Mouse (Mus musculus) urinary bladder, adult 2 months (tissue): ENCODE measurements around the gene 0610010F05Rik. TPM values are rescaled to one million over a fixed set of nuclear protein-coding genes. Genes with fewer than 3 reads are reported as not detected.
"Not testable (repeated sequence)": the region's sequence is repeated elsewhere in the genome, so short reads cannot be mapped to it uniquely, and the experiment has no call there.

Experiments used
- DNase-seq: peaks from one replicate; pipeline ENCODE4 v3.0.0; 2022; ENCODE audit warnings: low spot score
- polyA plus RNA-seq: library from polyadenylated mRNA; depleted of rRNA; stranded (reverse); fragments of >200 nt; gene quantifications from 2 replicates; pipeline ENCODE4 v1.2.3, GENCODE M21; 2012; rRNA removed

0610010F05Rik gene
- polyA plus RNA-seq, result 7.4 and 8.5 TPM in 2 replicates

DNA sequence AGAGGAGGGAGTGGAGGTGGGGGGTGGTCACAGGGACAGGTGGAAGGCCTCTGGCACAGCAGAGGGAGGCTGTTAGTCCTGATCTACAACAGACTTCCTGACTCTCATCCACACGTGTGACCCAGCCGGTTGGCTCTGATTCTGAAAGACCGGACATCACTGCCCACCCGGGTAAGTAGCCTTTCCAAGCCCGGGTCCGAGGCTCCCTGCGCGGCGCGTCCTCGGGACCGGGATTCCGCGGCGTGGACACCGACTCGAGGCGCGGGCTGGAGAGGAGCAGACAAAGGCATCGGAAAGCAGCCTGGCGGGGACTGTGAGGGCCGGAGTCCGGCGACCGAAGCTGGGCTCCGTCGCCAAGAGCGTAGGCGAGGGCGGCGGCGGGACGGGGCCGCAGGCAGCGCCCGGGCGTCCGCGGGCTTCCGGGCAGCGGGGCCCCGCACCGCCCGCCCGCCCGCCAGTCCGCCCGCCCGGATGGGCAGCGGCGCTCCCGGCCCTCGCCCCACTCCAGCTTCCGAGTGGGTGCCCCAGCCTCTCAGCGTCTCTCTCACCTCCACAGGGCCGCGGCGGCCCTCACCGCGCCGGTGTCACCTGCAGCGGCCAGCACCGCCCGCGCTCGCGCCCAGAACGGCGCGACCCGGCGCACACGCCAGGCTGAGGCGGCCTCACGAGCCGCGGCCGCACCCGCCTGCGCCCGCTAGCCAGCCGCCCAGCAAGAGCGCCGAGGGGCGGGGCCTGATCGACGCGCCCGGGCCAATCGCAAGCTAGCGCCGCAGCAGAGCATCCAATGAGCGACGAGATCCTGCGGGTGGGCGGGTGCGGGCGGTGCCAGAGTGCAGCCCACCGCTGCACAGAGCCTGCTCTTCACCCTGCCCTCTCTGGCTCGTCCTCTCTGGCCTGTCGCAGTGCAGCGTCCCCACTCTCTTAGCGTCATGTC is at the start of gene 0610010F05Rik:
0610010F05Rik (minus strand) TSS at position 695 of the 934 bp plus-strand sequence.
- DNase-seq, result peak; percentile 67

DNA sequence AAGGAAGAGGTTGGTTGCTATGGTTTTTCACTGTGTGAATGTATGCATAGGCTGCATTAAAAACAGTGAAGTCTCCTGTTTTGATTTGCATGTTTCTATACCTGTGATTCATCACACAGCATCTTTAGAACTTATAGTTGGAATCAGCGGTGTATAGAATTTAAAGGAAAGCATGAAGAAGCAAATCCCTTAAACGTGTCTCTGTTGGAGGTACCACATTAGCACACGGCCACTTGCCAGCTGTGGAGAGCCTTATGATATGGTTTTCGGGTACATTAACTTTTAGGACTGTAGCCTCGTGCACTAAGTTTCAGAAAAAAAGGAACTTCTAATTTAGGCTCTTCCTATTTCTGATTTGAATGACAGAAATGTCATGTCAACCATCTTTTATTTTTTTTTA is 49.1 kb upstream of the 0610010F05Rik start:
- DNase-seq, result no peak

DNA sequence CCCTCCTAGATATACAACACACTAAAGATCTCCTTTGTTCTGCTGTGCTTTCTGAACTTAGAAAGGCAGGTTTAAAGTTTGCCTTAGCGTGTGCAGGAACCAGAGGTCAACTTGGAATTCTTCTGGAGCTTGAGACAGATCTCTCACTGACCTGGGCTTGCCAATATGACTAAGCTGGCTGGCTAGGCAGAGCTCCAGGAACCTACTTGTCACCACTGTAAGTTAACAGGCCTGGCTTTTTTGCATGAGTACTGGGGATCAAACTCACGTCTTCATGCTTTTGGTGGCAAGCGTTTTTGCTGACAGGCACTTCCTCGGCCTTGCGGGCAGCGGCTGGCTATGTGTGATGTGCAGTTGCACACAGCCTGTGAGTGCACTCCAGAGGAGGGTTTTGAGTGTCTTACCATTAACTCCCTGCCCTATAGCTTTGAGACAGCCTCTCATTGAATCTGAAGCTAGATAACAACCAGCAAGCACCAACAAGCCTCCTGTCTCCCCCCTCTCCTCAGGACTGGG is 47.1 kb upstream of the 0610010F05Rik start:
- DNase-seq, result no peak

DNA sequence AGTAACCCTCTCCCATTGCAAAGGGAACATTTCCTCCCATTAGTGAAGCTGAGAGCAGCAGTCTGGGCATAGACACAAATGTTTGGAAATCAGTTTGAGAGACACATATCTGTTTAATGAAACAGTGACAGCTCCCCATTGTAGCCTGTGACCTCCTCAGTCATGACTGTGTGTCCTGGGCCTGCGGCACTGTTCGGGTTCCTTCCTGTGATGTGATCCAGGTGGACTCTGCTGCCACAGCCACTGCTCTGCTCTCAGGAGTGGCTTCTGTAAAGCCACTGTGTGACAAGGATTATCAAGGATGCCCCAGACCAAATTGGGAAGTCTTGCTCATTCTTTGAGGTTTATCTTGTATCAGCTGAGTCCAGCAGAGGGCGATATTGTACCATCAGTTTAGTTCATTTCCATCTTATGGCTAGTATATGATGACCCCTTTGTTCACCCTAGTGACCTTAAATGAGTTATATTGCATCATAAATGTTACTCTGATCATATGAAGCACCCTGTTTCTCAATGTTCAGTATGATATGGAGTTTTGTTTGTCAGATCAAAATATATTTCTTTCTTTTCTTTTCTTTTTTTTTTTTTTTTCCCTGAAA is 45.7 kb upstream of the 0610010F05Rik start:
- no peak for DNase-seq

DNA sequence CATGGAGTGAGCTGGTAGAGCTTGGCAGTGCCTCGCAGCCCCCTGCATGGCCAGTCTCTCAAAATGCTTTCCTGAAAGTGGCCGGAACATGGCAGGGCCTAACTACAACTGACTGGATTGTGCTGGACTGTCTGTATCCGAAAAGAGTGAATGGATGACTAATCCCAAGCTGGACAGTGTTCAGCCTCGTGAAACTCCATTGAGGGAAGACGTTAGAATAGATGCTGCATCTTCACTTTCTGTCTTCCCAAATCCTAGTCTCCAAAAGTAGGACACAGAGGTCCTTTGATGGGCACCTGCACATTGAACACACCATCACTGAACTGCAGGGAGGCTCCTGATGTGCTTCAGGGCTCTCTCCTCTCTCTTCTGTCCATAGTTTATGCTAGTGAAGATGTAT is 42.7 kb upstream of the 0610010F05Rik start:
- DNase-seq, result no peak

DNA sequence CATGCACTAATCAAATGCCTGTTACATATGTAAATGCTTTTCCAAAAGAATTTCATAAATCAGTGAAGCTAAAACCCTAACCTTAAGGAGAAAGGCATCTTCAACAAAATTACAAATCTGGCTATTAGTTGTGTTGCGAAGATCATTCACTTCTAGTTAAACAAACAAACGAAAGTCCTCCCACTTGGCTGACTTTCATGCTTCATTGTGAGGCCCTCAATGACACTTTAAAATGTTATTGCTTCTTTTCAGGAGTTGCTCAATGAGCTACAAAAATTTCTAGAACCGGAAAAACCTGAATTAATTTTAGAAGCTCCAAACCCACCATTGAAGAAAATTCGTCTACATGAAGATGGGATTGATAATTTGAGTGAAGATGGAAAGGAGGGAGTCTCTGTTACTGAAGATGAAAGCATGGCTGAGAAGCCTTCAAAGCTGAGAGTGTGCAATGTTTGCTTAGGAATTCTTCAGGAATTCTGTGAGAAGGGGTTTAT is 38.9 kb upstream of the 0610010F05Rik start:
- no peak for DNase-seq

DNA sequence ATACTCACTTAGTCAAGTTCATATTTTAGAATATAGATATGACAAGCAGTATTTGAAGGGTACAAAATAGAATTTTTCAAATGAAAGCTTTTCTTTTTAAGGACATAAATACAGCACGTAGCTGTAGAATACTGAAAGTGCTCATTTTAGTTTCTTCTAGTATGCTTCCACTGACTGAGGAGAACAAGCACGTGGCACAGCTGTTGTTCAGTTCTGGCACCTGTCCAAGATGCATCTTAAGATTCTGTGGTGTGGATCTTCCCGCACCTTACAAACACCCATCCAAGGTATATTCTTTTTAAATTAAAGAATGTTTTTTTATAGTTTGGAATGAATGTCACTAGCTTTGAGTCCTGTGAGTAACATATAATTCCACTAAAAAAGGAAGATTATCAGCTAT is 33.7 kb upstream of the 0610010F05Rik start:
- DNase-seq, result no peak

DNA sequence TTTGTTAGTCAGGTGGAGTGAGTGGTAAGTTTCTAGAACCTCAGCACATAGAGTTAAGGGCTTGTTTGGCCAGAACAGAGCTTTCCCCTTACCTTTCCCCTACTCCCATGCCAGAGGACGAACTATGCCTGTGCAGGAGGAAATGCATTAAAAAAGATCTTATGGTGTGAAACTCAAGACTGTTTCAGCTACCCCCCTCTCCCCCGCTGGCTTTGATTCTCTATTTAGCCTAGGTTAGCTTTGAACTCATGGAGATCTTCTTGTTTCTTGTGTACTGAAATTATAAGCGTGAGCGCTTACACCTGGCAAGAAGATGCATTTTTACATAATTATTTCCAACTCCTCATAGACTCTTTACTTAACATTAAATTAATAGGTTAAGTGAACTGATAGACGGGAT is 33.1 kb upstream of the 0610010F05Rik start:
- DNase-seq, result no peak

DNA sequence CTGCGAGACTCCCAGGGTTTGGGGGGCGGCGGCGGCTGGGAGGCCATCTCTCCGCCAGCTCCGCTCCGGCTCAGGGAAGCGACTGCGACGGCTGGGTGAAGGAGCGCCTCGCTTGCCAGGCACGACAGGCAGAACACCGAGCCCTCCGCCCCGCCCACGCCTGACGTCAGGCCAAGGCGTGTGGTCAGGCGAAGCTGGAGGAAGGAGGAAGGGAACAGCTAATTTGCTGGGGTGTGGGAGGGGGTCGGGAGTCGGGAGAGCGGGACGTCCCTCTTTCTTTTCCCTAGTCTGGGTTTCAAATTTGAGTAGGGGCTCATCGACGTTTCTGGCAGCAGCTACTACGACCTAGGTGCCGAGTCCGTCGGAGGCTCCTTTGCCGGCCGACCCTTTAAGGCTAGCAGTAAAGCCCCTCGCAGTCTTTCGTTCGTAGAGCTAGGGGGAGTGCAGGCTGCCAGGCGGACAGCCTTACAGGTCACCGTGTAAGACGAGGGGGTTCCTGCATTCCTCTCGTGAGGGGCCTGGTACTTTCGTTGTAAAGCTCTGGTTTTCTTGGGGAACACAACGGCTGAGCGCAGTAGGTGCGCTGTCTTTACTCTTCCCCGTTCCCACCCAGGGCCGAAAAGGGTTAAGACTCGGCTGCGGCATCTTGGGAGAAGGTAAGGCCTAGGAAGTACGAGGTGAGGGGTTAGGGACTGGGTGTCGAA is 32.5 kb upstream of the 0610010F05Rik start, which contains the start of gene Pex13:
Pex13 (minus strand) TSS at position 162 of the 704 bp plus-strand sequence.
- peak; percentile 87 for DNase-seq

DNA sequence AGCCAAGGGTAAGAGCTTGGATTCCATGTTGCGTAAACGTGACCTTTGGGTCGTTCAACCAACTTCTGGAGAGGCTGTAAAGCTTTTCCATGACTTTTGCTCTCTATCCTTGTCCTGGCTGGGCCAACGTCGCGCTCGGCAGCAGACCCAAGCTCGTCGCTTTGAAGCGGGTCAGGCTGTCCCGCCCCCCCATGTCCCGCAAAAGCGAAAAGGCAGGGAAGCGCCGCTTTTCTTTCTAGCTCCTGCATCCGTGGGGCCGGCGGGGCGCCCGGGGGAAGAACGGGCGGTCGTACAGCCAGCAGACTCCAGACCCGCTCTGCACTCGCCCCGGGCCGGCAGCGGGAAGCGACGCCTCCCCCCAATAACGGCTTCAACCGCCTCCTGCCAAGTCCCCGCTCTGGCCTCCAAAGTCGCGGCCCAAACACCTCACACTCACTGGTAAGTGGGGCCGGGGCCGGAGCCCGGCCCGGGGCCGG is 31.9 kb upstream of the 0610010F05Rik start, which contains the start of gene Pus10:
Pus10 (plus strand) TSS at position 364 of the 476 bp plus-strand sequence.
- no peak for DNase-seq

DNA sequence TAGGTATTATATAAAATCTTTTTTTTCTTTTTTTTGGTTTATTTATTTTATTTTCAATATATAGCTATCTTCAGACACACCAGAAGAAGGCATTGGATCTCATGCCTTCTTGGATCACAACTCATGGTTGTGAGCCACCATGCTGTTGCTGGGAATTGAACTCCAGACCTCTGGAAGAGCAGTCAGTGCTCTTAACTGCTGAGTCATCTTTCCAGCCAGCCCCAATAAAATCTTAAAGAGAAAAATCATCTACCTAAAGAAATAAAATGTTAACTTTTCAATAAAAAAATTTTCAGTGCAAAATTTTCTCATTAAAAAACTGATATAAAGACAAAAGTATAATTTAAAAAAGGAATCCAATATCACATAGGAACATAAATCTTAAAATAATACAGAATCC is 30.8 kb upstream of the 0610010F05Rik start:
- no peak for DNase-seq

DNA sequence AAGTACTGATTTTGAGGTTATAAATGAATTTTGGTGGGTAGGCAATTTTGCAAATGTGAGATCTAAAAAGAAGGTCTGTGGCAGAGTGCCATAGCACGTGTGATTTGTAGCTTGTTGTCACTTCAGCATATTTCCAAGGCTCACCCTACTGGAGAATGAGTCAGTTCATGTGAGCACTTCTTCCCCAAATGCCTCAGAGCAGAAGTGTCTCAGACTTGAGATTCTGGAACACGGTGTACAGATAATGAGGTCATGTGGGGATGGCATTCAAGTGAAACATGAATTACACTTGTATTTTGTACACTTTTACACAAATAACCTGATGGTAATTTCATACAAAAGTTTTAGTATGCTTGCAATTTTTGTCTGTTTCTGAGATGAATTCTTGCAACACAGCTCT is 24.4 kb upstream of the 0610010F05Rik start:
- no peak for DNase-seq

DNA sequence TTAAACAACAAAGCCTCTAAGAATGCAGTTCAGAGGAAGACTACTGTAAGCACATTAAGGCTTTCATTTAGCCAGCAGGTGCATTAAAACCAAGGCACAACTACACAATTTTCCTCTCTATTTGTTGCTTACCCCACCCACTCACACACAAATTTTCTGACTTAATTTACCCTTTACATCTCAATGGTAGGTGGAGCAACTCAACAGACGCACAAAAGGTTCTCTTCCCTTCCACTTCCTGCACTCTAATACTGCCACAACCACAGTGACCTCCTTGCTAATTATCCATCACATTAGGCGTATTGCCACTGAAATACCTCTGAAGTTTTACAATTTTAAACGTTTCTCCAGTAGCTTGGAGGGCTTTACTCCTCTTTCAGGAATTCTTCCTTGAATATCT is 20.2 kb upstream of the 0610010F05Rik start:
- no peak for DNase-seq

DNA sequence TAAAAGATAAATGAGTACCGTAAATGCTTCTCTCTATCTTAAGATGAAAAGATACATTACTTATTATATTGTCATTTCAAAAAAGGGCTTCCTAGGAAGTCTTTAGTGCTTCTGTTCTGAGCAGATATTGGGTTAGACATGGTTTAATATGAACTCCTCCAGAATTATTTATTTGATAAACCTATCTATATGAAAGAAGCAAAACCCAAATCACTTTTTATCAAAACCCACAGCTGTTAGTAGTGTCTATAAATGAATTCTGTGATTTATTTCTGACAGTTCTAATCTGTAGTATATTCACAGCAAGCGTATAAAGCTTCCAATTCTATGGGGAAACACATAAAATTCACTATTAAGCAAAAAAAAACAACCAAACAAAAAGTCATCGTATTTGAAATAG is 14.4 kb upstream of the 0610010F05Rik start:
- no peak for DNase-seq

DNA sequence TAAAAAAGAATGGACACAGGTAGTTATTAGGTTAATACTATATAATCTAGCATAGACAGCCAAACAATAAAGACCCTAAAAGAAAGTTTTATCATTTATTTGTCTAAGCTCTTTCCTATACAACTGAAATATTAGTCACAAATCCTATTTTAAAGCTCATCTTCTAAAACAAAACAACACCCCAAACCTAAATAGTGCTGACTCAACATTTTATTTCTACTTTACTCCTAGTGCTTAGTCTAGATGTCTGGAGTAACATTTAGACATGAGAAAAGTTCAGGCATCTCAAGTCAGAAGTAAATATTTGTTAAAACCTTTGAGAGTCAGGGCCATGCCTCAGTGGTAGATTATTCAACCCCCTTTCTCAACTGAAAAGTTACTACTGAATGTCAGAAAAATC is 14.0 kb upstream of the 0610010F05Rik start:
- DNase-seq, result no peak

DNA sequence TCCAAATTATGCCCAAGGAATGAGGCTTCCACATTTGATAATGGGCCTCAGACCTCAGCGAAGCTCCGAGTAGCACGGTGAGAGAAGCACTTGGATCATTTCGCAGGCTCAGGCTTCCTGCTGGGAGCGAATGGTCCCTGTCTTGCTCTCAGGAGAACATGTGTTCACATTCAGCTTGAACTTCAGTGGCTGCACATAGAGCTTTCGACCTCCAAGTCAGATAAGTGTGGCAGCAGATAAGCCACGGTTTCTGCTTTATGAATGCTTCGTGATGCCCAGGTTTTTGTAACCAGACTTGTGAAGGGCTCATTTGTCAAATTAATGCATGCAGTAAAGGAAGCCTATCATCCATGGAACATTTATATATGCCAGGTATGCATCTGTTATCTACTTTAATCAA is 1.1 kb upstream of the 0610010F05Rik start:
- DNase-seq, result no peak

DNA sequence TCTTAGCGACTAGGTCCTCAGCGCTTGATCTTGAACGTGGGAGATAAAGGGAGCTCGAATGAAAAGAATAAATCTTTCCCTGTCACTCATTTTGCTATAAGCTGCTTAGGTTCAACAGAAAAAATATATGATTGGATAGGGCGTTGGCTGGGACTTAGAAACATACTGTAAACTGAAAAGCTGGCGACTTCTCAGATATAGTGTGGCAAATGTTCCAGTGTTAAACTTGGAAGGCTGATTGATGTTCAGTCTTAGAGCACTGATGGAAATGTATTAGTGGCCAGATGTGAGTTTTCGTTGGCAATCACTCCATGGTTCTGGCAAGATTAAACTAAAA is 408 bp upstream of the 0610010F05Rik start:
- DNase-seq, result no peak

DNA sequence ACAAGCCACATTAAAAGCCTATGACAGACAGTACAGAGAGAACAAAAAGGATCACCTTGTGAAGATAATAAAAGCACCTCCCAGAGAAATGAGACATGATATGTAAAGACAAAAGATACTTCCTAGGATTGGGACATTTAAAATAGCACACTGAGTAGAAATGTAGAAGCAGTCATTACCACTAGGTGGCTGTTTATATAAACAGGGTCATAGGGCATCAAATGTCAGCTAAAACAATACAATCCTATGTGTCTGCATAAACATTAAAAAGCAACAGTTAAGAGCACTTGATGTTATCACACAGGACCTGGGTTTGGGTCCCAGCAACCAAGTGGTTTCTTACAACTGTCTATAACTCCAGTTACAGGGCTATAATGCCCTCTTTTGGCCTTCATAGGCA is 2.8 kb downstream of the 0610010F05Rik start:
- DNase-seq, result no peak

DNA sequence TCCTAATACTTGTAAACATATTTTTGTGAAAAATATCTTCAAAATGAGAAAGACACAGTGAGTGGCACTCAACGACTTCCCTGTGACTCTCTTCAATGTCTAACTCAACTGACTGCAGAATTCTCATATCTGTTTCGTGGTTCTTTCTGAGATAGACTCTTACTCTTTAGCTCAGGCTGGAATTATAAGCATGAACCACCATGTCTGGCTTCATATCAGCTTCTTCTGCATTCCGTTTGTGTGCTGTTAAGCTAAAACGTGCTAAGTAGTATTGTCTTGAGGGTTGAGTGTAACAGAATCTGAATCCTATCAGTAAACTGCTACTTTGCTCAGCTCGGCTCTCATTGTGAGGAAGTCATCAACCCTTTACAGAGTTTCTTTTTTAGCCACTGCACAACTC is 14.4 kb downstream of the 0610010F05Rik start:
- DNase-seq, result no peak

DNA sequence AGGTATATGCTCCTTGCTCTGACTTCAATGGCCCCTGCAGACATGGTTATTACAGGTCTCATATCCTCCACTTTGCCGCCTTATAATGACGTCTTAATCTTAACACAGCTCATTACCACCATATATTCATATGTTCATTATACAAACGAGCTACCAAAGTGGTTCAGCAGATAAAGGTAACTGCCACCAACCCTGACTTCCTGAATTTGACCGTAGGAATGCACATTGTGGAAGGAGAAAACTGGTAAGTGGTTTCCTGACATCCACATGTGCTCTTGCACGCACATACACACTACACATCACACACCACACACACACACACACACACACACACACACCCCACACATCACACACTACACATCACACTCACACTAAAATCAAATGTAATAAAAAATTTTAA is 18.9 kb downstream of the 0610010F05Rik start:
- no peak for DNase-seq

DNA sequence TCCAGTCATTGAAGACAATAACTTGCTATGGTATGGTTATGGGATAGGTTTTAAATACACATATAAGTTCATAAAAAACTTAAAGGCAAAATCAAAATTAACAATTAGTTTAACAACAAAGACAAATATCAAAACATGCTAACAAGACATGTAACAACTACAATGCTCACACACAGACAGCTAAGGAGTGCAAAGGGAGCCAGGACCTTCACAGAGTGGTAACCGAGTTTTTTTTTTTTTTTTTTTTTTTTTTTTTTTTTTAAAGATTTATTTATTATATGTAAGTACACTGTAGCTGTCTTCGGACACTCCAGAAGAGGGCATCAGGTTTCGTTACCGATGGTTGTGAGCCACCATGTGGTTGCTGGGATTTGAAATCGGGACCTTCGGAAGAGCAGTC is 26.1 kb downstream of the 0610010F05Rik start:
- not testable (repeated sequence) for DNase-seq

DNA sequence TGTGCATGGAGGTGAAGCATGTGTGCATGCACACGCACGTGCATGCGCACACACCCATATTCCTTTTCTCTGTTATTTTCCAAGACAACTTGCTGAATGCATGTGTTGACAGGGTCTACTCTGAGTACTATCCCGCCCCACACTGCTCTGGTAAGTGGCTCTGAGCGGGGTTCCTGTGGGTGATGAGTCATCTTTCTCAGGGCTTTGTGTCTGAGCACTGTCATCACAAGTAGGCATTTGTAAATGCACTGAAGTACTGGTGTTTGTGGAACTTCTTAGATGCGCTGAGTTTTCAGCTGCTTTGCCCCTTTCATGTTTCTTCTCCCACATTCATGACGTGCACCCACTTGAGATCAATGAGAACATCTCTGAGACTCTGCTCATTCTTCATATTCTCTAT is 63.3 kb downstream of the 0610010F05Rik start:
- DNase-seq, result no peak
